Mouse (Mus musculus) T-cell, adult 2 months (primary cell): Measurements from ENCODE around the gene Olfr1160.
"Not testable (repeated sequence)": the region's sequence is repeated elsewhere in the genome, so short reads cannot be mapped to it uniquely, and the experiment has no call there.

ENCODE experiments used
- DNase-seq: peaks from one replicate; pipeline ENCODE4 v3.0.0; 2022; ENCODE audit warnings: low spot score

Olfr1160 gene

DNA sequence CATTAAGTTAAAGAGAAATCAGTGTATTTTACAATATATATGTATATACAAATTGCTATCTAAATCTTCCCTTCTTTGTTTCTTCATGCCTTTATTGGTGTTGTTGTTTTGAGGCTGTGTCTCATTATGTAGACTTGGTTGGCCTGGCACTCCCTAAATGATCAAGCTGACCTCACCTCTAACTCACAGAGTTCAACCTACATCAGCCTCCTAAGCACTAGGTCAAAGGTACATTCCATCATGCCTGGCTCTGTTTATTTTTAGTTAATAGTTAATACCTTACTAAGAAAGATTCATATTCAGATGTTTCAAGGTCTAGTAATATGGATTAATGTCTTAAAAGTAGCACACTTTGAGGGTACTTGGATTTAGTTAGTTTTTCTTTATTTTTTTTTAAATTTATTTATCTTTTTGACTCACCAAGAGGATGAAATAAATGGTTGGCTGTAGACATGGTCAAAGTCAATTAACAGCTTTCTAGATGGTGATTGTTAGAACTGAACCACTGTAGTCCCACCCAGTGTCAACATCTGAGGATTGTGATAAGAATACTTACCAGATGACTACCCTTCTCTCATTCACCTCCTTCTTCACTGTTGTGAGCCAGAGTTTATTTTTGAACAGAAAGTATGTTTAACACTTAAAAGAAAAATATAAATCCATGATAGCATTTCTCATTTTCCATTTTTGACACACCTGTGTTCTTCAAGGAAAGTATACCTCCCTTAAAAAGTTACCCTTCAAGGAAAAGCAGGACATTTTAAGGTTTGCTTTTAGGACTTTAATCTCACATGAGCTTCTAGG, at the start of gene Olfr1160:
Olfr1160 (minus strand) TSS at position 754 of the 804 bp plus-strand sequence.
- DNase-seq = no peak

DNA sequence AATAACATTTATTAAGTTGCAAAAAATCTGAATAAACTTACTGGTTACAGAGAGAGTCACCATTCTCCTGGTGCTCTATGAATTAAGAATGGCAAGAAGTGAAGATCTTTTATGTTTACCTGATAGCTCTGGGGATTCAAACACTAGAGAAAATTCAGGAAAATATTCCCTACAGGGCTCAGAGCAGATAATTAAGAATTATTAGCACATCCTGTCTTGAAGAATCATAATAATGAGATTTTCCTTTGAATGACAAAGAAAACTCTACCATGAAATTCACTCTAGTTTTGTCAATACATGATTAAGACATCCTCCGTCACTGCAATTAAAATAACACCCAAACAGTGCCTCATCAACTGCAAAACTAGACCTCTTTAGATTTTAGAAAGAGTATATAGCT, 43.0 kb upstream of the Olfr1160 start, which contains the start of gene Olfr1162:
Olfr1162 (minus strand) TSS at position 101 of the 400 bp plus-strand sequence.
- no peak for DNase-seq

DNA sequence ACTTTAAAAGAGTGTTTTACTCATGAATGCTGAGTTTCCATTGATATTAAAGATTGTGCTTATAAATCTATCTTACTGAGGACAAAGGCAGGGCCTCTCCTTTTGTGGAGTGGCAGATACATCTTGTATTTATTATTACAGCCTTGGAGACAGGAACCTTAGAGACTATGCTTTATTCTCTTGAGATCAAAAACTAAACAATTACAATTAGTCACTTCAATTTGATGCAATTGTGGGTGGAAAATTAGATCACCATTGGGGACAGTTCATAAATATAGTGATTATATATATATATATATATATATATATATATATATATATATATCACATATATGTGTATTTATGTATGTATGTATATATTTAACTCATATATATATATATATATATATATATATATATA, 29.5 kb upstream of the Olfr1160 start, which contains the start of gene Olfr73:
Olfr73 (minus strand) TSS at position 101 of the 400 bp plus-strand sequence.
- DNase-seq = no peak

DNA sequence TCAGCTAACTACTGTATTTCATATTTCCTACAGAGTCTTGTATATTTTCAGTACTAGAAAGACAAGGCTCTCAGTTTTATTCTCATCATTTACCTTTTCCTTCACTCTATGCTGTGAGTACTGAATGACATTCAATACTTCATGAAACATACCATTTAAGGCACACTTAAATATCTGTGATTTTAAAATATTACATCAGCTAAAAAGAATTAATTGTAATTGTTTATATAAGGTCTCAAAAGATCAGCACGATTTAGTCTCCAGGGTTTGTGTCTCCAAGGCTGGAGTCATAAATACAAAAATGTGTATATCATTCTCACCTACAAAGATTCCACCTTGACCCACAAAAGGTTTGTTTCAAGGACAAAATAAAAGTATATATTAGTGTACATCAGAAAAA, 14.4 kb upstream of the Olfr1160 start, which contains the start of gene Olfr1161:
Olfr1161 (plus strand) TSS at position 301 of the 400 bp plus-strand sequence.
- DNase-seq = not testable (repeated sequence)

DNA sequence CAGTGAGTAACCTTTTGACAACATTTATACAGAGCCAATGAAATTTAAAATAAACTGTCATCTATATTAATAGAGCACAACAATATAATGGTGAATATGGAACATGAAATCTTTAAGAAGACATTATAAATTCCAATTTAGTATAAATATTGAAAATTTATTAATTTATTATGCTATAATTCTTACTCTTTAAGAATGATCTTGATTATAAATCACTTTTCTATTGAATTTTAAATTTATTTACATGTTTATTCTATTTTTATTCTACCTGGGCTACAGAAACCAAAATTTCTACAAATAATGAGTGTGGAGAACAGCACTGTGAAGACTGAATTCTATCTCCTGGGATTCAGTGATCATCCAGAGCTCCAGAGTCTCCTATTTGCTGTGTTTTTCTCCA, 18.3 kb downstream of the Olfr1160 start, which contains the start of gene Olfr1158:
Olfr1158 (plus strand) TSS at position 301 of the 400 bp plus-strand sequence.
- DNase-seq = no peak

DNA sequence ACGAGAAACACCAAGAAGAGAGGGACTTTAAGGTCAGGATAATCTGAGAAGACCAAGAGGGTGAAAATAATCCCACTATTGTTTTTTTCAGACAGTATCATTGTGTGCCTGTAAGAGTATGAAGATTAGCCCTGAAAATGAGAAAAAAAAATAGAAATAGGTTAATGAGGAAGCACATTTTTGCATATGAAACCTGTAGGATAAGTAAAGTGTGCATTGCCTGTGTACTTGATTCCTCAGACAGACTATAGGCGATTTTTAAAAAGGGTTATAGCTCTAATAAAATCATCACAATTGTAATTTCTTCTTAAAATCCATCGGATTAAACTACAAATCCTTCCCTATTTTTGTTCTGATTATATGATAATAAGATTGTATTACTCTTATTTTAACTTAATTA, 33.5 kb downstream of the Olfr1160 start, which contains the start of gene Olfr74:
Olfr74 (minus strand) TSS at position 101 of the 400 bp plus-strand sequence.
- DNase-seq = no peak

DNA sequence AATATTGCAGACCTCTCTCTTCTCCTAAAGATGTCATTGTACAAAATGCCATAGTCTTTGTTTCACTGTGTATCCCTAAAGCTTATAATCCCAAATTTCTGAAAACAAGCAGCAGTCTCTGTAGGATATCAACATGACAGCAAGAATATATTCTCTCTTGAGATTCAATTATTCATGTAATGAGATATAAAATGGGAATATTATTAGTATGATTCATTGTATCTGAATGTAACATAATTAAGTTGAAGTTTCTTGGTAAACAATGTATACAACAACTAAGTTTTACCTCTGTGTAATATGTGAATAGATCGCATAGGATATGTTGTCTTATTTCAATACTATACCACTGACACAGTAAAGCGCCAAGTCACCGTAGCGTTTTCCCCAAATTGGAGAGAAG, 39.9 kb downstream of the Olfr1160 start, which contains the start of gene Olfr1157:
Olfr1157 (minus strand) TSS at position 101 of the 400 bp plus-strand sequence.
- DNase-seq = no peak

DNA sequence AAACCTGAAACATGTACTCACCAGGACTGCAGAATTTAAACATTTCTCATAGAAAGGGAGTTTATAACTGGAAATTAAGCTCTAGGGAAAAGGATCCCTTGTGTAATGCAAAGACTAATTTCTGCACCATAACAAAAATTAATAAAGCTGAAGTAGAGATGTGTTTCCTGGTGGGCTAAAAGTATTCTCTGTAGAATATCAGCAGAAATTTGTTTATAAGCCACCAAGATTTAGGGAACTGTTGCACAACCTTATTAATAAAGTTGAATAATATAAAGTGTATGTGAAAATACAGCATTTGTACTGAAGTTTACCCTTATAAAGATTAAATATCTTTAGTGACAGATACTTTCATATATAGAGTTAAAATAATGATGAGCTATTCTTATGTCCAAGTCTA, 55.1 kb downstream of the Olfr1160 start, which contains the start of gene Olfr1156:
Olfr1156 (minus strand) TSS at position 101 of the 400 bp plus-strand sequence.
- no peak for DNase-seq
